Mouse (Mus musculus) neural tube, embryonic 13.5 days (tissue): Measurements from ENCODE around the gene Elmo2. TPM values are rescaled to one million over a fixed set of nuclear protein-coding genes. Genes with fewer than 3 reads are reported as not detected.
A peak's percentile ranks its signal among the peaks of the same experiment; 100 is the strongest.

ENCODE experiments used
- ATAC-seq: fragments of 200-750 bp; cut with Nextera tagmentation; 2 replicates; pipeline ENCODE4 v1.8.0; 2017; ENCODE audit warnings: low read depth, mild to moderate bottlenecking, moderate TSS enrichment, moderate library complexity
- H3K27ac ChIP-seq: fragments of 300-500 bp; sonication (generic); replicated peaks from 2 replicates; pipeline ENCODE4 v1.5.1; 2015; ENCODE audit warnings: moderate library complexity, mild to moderate bottlenecking, inconsistent platforms
- H3K27me3 ChIP-seq: fragments of 300-500 bp; sonication (generic); 2 replicates; pipeline ENCODE4 v1.6.1; 2015; ENCODE audit warnings: mild to moderate bottlenecking, inconsistent platforms
- H3K36me3 ChIP-seq: fragments of 300-500 bp; sonication (generic); 2 replicates; pipeline ENCODE4 v1.6.1; 2015; ENCODE audit warnings: mild to moderate bottlenecking, inconsistent platforms
- H3K4me1 ChIP-seq: fragments of 300-500 bp; sonication (generic); replicated peaks from 2 replicates; pipeline ENCODE4 v1.6.1; 2015; ENCODE audit warnings: inconsistent platforms
- H3K4me2 ChIP-seq: fragments of 300-500 bp; sonication (generic); 2 replicates; pipeline ENCODE4 v1.6.1; 2015; ENCODE audit warnings: inconsistent platforms, mild to moderate bottlenecking, moderate library complexity
- H3K4me3 ChIP-seq: fragments of 300-500 bp; sonication (generic); 2 replicates; pipeline ENCODE4 v1.5.1; 2015; ENCODE audit warnings: mild to moderate bottlenecking, inconsistent platforms
- H3K9ac ChIP-seq: fragments of 300-500 bp; sonication (generic); 2 replicates; pipeline ENCODE4 v1.6.1; 2015; ENCODE audit warnings: moderate library complexity, mild to moderate bottlenecking, inconsistent platforms
- H3K9me3 ChIP-seq: fragments of 300-500 bp; sonication (generic); 2 replicates; pipeline ENCODE4 v1.6.1; 2016; ENCODE audit warnings: inconsistent platforms
- WGBS: fragments of 180-500 bp; shearing (Covaris S2); methylation state at CpG from one replicate; pipeline ENCODE4 v1.1.7; 2015; 5-methylcytosine and 5-hydroxymethylcytosine counted together
- polyA plus RNA-seq: library from polyadenylated mRNA; unstranded; fragments of >200 nt; fragmentation: Nextera tagmentation; extraction: Ambion mirVana; gene quantifications from 2 replicates; pipeline ENCODE4 v1.2.1, GENCODE M21; 2015

Elmo2 gene
- polyA plus RNA-seq, 1 experiment from 2014 or later = 89.8 TPM

- WGBS = 91% methylated on average over 20 of the region's 20 CpGs
- H3K36me3 ChIP-seq = peaks cover 32% of the 10 kb centered on the region
These were observed 25.7 kb upstream of the Elmo2 start for GRCm38 (mm10) chr2:165351828-165352513.

GRCm38 (mm10) chr2:165349466-165349865, 23.2 kb upstream of the Elmo2 start:
- Histone ChIP-seq H3K36me3 (peaks cover 30% of the 10 kb centered on the region), H3K4me2 (no peak overlapping the region), H3K9me3 (peaks cover 22% of the 10 kb centered on the region), H3K27me3 (no peaks in the 10 kb centered on the region), H3K27ac (0 out of 2 replicates have a peak overlapping the region, but pooled peaks have one; percentile 18), H3K4me1 (peaks cover 7% of the 10 kb centered on the region), H3K4me3 (no peak overlapping the region), H3K9ac (peak overlapping the region; percentile 47; the same call in 1 of the 2 replicates)
- peak; percentile 85; the same call in 1 of the 2 replicates for ATAC-seq
- WGBS = 17% methylated on average over 8 of the region's 8 CpGs

More at GRCm38 (mm10) chr2:165351828-165352513, 25.7 kb upstream of the Elmo2 start:
- Histone ChIP-seq H3K9ac (no peak overlapping the region), H3K9me3 (peaks cover 25% of the 10 kb centered on the region), H3K27ac (no peak overlapping the region), H3K27me3 (no peaks in the 10 kb centered on the region), H3K4me3 (no peak overlapping the region), H3K4me1 (peaks cover 7% of the 10 kb centered on the region), H3K4me2 (no peak overlapping the region)
- ATAC-seq = no peak

- WGBS = 94% methylated on average over 5 of the region's 5 CpGs
- no peak overlapping the region for H3K9ac ChIP-seq
- peaks cover 7% of the 10 kb centered on the region for H3K4me1 ChIP-seq
- no peak for ATAC-seq
- no peak overlapping the region for H3K27ac ChIP-seq
- H3K9me3 ChIP-seq = no peaks in the 10 kb centered on the region
- H3K4me2 ChIP-seq = no peak overlapping the region
- no peaks in the 10 kb centered on the region for H3K36me3 ChIP-seq
- H3K27me3 ChIP-seq = no peaks in the 10 kb centered on the region
- H3K4me3 ChIP-seq = no peak overlapping the region
These were observed 19.9 kb upstream of the Elmo2 start for GRCm38 (mm10) chr2:165346180-165346579.

DNA sequence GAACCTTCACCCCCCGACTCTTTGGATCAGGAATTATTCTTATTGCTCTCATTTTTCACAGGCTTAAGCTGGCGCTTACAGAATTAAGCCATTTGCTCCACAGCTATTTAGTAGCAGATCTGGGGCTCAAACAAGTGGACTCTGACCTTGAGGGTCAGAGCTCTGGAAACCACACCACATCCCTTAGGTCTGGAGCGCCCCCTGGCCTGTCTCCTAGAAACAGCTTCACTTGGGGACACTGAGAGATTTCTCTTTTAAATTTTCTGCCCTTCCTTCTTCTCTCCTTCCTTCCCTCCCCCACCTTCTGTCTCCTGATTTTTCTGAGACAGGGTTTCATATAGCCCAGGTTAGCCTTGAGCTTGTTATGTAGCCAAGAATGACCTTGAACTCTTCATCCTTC, 10.9 kb upstream of the Elmo2 start:
- no peak overlapping the region for H3K27ac ChIP-seq
- H3K36me3 ChIP-seq = no peaks in the 10 kb centered on the region
- H3K27me3 ChIP-seq = peaks cover 10% of the 10 kb centered on the region
- no peaks in the 10 kb centered on the region for H3K9me3 ChIP-seq
- no peak for ATAC-seq
- H3K4me3 ChIP-seq = no peak overlapping the region
- WGBS = 35% methylated on average over 3 of the region's 3 CpGs
- no peak overlapping the region for H3K9ac ChIP-seq
- peaks cover 6% of the 10 kb centered on the region; the same call in 1 of the 2 replicates for H3K4me1 ChIP-seq
- H3K4me2 ChIP-seq = no peak overlapping the region

- Histone ChIP-seq H3K27ac (no peak overlapping the region), H3K4me3 (no peak overlapping the region), H3K4me2 (no peak overlapping the region), H3K27me3 (peaks cover 16% of the 10 kb centered on the region), H3K4me1 (peaks cover 11% of the 10 kb centered on the region), H3K9me3 (no peaks in the 10 kb centered on the region), H3K9ac (no peak overlapping the region), H3K36me3 (no peaks in the 10 kb centered on the region)
- 46% methylated on average over 14 of the region's 14 CpGs for WGBS
- ATAC-seq = no peak
These were observed 6.4 kb upstream of the Elmo2 start for GRCm38 (mm10) chr2:165332610-165333210.

DNA sequence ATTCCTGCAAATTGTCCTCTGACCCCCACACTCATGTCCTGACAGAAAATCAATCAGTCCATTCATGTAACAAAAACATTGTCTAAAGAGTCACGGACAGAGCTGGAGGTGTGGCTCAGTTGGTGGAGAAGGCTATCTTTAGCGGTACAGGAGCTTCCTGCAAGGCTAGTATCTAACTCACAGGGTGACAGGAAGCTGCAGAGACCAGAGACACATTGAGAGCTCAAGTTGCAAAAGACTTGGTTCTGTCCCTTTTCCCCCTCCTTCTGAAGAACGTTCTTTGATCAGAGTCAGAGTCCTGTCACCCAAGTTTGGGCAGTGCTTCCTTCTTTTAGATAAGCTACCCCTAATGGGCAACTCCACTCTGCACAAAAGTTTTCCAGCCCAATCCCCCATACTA, 3.4 kb upstream of the Elmo2 start:
- H3K4me3 ChIP-seq = no peak overlapping the region
- H3K4me1 ChIP-seq = peaks cover 26% of the 10 kb centered on the region
- H3K9me3 ChIP-seq = no peaks in the 10 kb centered on the region
- no peak overlapping the region for H3K9ac ChIP-seq
- H3K36me3 ChIP-seq = no peaks in the 10 kb centered on the region
- no peak overlapping the region for H3K27ac ChIP-seq
- WGBS = 51% methylated on average over 3 of the region's 3 CpGs
- H3K4me2 ChIP-seq = no peak overlapping the region
- no peak for ATAC-seq
- peaks cover 16% of the 10 kb centered on the region for H3K27me3 ChIP-seq

DNA sequence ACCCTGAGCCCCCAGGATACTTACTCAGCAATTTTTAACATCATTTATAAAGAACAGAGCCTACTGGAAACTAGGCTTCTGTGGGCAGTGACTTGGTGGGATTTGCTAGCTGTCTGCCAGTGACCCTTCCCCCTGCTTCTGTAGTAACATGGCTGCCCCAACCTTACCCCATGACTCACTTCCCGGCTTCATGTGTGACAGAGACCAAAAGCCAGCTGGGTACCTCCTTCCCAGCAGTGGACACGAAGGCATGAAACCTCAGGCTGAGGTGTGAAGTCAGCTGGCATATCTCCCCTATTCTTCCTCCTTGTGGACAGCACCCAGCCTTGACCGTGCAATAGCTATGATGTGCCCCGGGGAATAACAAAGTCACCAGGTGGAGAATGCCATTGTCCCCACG, 2.5 kb upstream of the Elmo2 start:
- H3K4me2 ChIP-seq = no peak overlapping the region
- ATAC-seq = no peak
- H3K27me3 ChIP-seq = peaks cover 23% of the 10 kb centered on the region
- WGBS = 83% methylated on average over 5 of the region's 5 CpGs
- H3K4me1 ChIP-seq = peaks cover 36% of the 10 kb centered on the region
- no peaks in the 10 kb centered on the region for H3K9me3 ChIP-seq
- H3K27ac ChIP-seq = no peak overlapping the region
- no peaks in the 10 kb centered on the region for H3K36me3 ChIP-seq
- no peak overlapping the region for H3K4me3 ChIP-seq
- H3K9ac ChIP-seq = no peak overlapping the region

DNA sequence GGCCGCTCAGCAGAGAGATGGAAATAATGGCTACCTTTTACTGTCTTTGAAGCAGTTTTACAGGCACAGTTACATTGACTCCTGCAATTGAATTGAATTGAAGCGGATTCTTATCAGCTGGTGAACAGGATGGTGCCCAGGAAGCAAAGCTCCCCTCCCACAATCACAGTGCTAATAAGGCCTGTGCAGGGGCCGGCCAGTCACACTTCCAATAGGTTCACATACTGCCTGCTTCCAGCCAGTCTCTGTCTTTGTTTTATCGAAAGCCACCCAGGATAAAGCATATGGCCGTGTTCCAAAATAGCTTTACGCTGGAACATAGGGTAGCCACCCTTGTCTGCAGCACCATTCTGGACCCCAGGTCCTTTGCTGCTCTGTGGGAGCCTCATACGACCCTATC, 1.1 kb upstream of the Elmo2 start:
- Histone ChIP-seq H3K27me3 (peaks cover 18% of the 10 kb centered on the region), H3K27ac (peak overlapping the region; percentile 94), H3K4me1 (peaks cover 42% of the 10 kb centered on the region), H3K36me3 (no peaks in the 10 kb centered on the region), H3K4me3 (peak overlapping the region; percentile 94), H3K9ac (peak overlapping the region; percentile 73), H3K4me2 (peak overlapping the region; percentile 98), H3K9me3 (no peaks in the 10 kb centered on the region)
- 13% methylated on average over 7 of the region's 7 CpGs for WGBS
- no peak for ATAC-seq

DNA sequence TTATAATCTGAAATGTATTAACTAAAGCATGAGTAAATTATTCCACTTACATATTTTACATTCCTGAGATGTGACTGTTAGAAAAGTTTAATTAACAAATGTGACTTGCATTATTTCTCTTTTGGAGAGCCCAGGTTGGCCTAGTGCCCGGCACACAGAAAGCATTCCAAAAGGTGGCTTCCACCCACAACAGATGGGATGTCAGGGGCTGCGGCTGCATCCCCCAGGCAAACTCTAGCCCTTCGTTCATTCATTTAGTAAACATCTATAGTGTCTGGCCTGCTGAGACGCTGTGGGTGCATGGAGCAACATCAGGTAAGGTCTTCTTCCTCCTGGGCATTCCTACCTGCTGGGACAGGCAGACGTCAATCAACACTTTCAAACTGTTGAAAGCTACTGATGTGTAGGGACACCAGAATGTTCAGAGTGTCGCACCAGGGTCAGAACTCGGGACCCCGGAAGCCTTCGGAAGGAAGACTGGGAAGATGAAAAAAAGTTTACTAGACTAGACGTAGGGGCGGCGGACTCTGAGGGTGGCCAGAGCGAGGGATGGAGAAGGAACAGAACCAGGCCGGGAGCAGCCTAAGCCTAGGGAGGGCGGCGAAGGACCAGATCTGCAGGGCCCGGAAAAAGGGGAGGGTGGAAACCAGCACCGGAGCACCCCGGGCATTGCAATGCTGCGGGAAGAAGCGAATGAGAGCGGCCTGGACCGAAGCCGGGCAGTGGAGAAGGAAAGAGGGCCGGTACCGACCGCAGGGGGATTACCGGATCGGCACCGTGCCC, 567 bp downstream of the Elmo2 start:
- Histone ChIP-seq H3K9ac (peak overlapping the region; percentile 96), H3K4me1 (peaks cover 59% of the 10 kb centered on the region), H3K36me3 (no peaks in the 10 kb centered on the region), H3K27ac (peak overlapping the region; percentile 75), H3K9me3 (no peaks in the 10 kb centered on the region), H3K4me2 (peak overlapping the region; percentile 98), H3K4me3 (peak overlapping the region; percentile 94), H3K27me3 (peaks cover 24% of the 10 kb centered on the region)
- ATAC-seq = peak; percentile 51
- under 1% methylated on average over 30 of the region's 30 CpGs for WGBS

DNA sequence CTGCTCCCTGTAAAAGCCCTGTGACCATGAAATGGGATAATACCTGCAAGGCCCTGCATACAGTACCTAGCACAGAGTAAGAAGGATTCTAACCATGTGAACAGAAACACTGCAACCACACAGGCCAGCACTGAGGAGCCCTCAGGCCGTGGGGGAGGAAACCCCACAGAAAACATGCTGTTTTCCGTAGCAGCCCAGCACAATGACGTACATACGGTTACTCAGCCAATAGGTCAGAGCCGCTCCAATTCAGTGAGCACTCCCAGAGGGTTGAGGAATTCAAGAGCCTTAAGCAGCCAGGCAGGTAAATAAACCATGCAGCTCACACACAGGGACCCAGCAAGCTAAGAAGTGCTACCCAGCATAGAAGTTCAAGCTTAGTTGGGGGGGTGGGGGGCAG, 2.4 kb downstream of the Elmo2 start:
- peak overlapping the region; percentile 96; the same call in 1 of the 2 replicates for H3K9ac ChIP-seq
- no peaks in the 10 kb centered on the region for H3K9me3 ChIP-seq
- H3K4me1 ChIP-seq = peaks cover 74% of the 10 kb centered on the region
- H3K4me3 ChIP-seq = no peak overlapping the region
- ATAC-seq = no peak
- H3K4me2 ChIP-seq = peak overlapping the region; percentile 98
- peaks cover 26% of the 10 kb centered on the region for H3K27me3 ChIP-seq
- H3K36me3 ChIP-seq = no peaks in the 10 kb centered on the region
- WGBS = 21% methylated on average over 5 of the region's 5 CpGs
- H3K27ac ChIP-seq = no peak overlapping the region

DNA sequence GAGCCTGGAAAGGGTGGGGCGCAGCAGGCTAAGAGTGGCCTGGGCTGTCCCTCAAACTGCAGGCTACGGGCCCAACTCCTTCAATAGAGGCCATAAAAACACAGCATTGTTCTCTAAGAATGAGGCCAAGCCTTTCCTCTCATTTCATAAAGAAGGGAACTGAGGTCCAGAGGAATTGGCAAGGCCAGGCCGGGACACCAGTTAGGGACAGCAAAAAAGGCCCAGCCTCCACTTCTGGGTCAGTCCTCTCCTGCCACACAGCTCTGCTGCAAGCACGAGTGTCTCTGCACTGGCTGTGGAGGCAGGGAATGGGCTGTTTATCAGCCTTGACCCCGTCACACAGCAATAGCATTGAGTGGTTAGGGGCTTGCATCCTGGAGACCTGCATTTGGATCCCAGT, 2.8 kb downstream of the Elmo2 start:
- WGBS = 29% methylated on average over 5 of the region's 5 CpGs
- H3K4me2 ChIP-seq = peak overlapping the region; percentile 98
- no peak overlapping the region; the same call in 1 of the 2 replicates for H3K9ac ChIP-seq
- H3K27me3 ChIP-seq = peaks cover 24% of the 10 kb centered on the region
- H3K9me3 ChIP-seq = no peaks in the 10 kb centered on the region
- no peak for ATAC-seq
- peaks cover 79% of the 10 kb centered on the region for H3K4me1 ChIP-seq
- H3K4me3 ChIP-seq = no peak overlapping the region
- no peaks in the 10 kb centered on the region for H3K36me3 ChIP-seq
- no peak overlapping the region for H3K27ac ChIP-seq
